Mouse (Mus musculus) forebrain, embryonic 12.5 days (tissue): ENCODE results near the gene Slc9c1. TPM values are rescaled to one million over a fixed set of nuclear protein-coding genes. Genes with fewer than 3 reads are reported as not detected.
A peak's percentile ranks its signal among the peaks of the same experiment; 100 is the strongest.

Source experiments
- ATAC-seq: fragments of 200-750 bp; cut with Nextera tagmentation; 2 replicates; pipeline ENCODE4 v1.8.0; 2017; ENCODE audit warnings: moderate TSS enrichment; ENCODE audit not compliant: low FRiP score
- H3K27ac ChIP-seq: fragments of 300-500 bp; sonication (generic); 2 replicates; pipeline ENCODE4 v1.5.1; 2016; ENCODE audit warnings: mild to moderate bottlenecking
- H3K27me3 ChIP-seq: fragments of 300-500 bp; sonication (generic); 2 replicates; pipeline ENCODE4 v1.6.1; 2016; ENCODE audit warnings: mild to moderate bottlenecking
- H3K36me3 ChIP-seq: fragments of 300-500 bp; sonication (generic); replicated peaks from 2 replicates; pipeline ENCODE4 v1.6.1; 2016; ENCODE audit warnings: mild to moderate bottlenecking
- H3K4me1 ChIP-seq: fragments of 300-500 bp; sonication (generic); 2 replicates; pipeline ENCODE4 v1.6.1; 2016
- H3K4me2 ChIP-seq: fragments of 300-500 bp; sonication (generic); 2 replicates; pipeline ENCODE4 v1.6.1; 2016; ENCODE audit warnings: mild to moderate bottlenecking, moderate library complexity
- H3K4me3 ChIP-seq: fragments of 300-500 bp; sonication (generic); replicated peaks from 2 replicates; pipeline ENCODE4 v1.5.1; 2016; ENCODE audit warnings: mild to moderate bottlenecking
- H3K9ac ChIP-seq: fragments of 300-500 bp; sonication (generic); 2 replicates; pipeline ENCODE4 v1.6.1; 2016; ENCODE audit warnings: mild to moderate bottlenecking
- H3K9me3 ChIP-seq: fragments of 300-500 bp; sonication (generic); 2 replicates; pipeline ENCODE4 v1.6.1; 2016
- WGBS: fragments of 180-500 bp; shearing (Covaris S2); methylation state at CpG from one replicate; pipeline ENCODE4 v1.1.7; 2016; 5-methylcytosine and 5-hydroxymethylcytosine counted together
- polyA plus RNA-seq: library from polyadenylated mRNA; unstranded; fragments of >200 nt; fragmentation: Nextera tagmentation; extraction: Ambion mirVana; gene quantifications from 2 replicates; pipeline ENCODE4 v1.2.1, GENCODE M21; 2016

The Slc9c1 gene
- polyA plus RNA-seq, 1 experiment from 2014 or later: not detected

GRCm38 (mm10) chr16:45593656-45594055 is 58.5 kb downstream of the Slc9c1 start:
- H3K4me3 ChIP-seq: no peak overlapping the region
- peaks cover 4% of the 10 kb centered on the region for H3K4me1 ChIP-seq
- H3K4me2 ChIP-seq: no peak overlapping the region
- whole genome bisulfite sequencing: 55% methylated on average over 1 of the region's 1 CpGs
- ATAC-seq: 0 out of 2 replicates have a peak, but pooled peaks have one; percentile 68
- no peak overlapping the region for H3K27ac ChIP-seq
- no peaks in the 10 kb centered on the region for H3K36me3 ChIP-seq
- H3K9me3 ChIP-seq: no peaks in the 10 kb centered on the region
- no peak overlapping the region for H3K9ac ChIP-seq
- H3K27me3 ChIP-seq: no peaks in the 10 kb centered on the region

- Histone ChIP-seq H3K4me1 (peaks cover 4% of the 10 kb centered on the region), H3K4me2 (no peak overlapping the region), H3K36me3 (no peaks in the 10 kb centered on the region), H3K9ac (no peak overlapping the region), H3K27ac (no peak overlapping the region), H3K9me3 (no peaks in the 10 kb centered on the region), H3K27me3 (no peaks in the 10 kb centered on the region), H3K4me3 (no peak overlapping the region)
- no peak for ATAC-seq
Observed at GRCm38 (mm10) chr16:45595494-45595893, 60.4 kb downstream of the Slc9c1 start.

- Histone ChIP-seq H3K4me2 (no peak overlapping the region), H3K4me3 (no peak overlapping the region), H3K27ac (no peak overlapping the region), H3K27me3 (no peaks in the 10 kb centered on the region), H3K9me3 (no peaks in the 10 kb centered on the region), H3K36me3 (no peaks in the 10 kb centered on the region), H3K4me1 (no peaks in the 10 kb centered on the region; the same call in 1 of the 2 replicates), H3K9ac (no peak overlapping the region)
- no peak for ATAC-seq
- 57% methylated on average over 4 of the region's 4 CpGs for WGBS
Observed at GRCm38 (mm10) chr16:45608481-45608954, 73.4 kb downstream of the Slc9c1 start.

DNA sequence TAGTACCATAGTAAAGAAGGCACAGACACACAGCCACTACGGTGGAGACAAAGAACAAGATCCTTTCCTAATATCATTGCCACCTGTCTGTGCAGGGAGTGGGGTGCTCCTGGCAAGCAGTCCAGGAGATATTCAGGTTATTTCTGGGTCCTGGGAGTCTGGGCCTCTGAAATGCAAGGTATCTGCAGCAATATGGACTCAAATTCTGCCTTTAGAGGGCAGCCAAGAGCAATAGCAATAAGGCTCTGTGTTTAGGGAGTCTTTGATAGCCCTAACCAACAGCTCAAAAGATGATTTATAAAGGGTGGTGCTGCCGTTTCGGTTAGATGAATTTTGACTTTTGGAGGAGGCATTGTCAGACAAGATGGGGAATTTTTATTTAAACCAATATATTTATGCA is 74.2 kb downstream of the Slc9c1 start:
- WGBS: 83% methylated on average over 3 of the region's 3 CpGs
- no peak overlapping the region for H3K9ac ChIP-seq
- H3K27me3 ChIP-seq: no peaks in the 10 kb centered on the region
- no peaks in the 10 kb centered on the region for H3K9me3 ChIP-seq
- H3K4me2 ChIP-seq: no peak overlapping the region
- no peak overlapping the region for H3K4me3 ChIP-seq
- H3K36me3 ChIP-seq: no peaks in the 10 kb centered on the region
- H3K27ac ChIP-seq: no peak overlapping the region
- no peak for ATAC-seq
- no peaks in the 10 kb centered on the region; the same call in 1 of the 2 replicates for H3K4me1 ChIP-seq

DNA sequence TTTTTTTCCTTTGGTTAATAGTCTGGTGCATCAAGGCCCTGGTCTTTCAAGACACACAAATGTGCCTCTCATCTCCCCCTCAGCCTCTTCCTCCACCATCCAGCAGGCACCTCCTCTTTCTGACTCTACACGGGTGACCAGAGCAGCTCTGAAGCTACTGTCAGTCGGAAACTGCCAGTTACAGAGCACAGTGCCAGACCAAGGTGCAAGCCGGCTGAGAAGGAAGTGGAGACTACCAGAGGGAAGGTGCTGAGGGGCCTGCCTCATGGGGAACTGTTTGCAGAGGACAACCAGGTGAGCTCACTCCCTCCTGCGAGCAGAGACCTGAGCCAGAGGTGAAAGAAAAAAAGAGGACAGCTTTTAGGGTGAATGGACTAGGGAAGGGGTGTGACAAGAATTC is 75.2 kb downstream of the Slc9c1 start, which contains the start of gene Gcsam:
Gene Gcsam (plus strand): TSS at position 114 of the 400 bp plus-strand sequence.
- no peaks in the 10 kb centered on the region for H3K9me3 ChIP-seq
- ATAC-seq: no peak
- no peak within 1 kb of the TSS for H3K4me3 ChIP-seq
- no peak within 1 kb of the TSS for H3K4me2 ChIP-seq
- WGBS: 76% methylated on average over 4 of the region's 4 CpGs
- no peaks in the 10 kb centered on the region for H3K36me3 ChIP-seq
- H3K27ac ChIP-seq: no peak within 1 kb of the TSS
- no peaks in the 10 kb centered on the region; the same call in 1 of the 2 replicates for H3K4me1 ChIP-seq
- H3K27me3 ChIP-seq: no peaks in the 10 kb centered on the region
- H3K9ac ChIP-seq: no peak within 1 kb of the TSS

DNA sequence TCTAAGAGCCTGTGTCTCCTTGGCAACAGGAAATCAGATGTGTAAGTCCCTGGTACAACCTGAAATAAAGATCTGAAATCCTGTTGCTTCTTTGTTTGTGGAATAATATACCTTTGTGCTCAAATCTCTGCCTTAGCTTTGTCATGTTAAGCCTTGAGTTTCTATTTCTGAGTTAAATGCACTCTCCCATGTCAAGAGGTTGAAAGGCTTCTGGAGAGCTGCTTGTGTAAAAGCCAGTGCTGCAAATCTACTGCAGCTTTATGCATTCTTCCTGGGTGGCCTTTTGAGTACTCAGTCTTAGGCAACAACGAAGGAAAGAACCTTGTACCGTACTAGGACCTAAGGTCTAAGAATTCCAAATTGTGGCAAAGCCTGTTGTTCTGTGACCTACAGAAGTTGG is 78.1 kb downstream of the Slc9c1 start:
- H3K27me3 ChIP-seq: no peaks in the 10 kb centered on the region
- no peak overlapping the region for H3K4me3 ChIP-seq
- no peaks in the 10 kb centered on the region for H3K36me3 ChIP-seq
- H3K9me3 ChIP-seq: no peaks in the 10 kb centered on the region
- no peak overlapping the region for H3K27ac ChIP-seq
- WGBS: 45% methylated on average over 2 of the region's 2 CpGs
- H3K4me1 ChIP-seq: no peaks in the 10 kb centered on the region; the same call in 1 of the 2 replicates
- H3K4me2 ChIP-seq: no peak overlapping the region
- no peak for ATAC-seq
- H3K9ac ChIP-seq: no peak overlapping the region

GRCm38 (mm10) chr16:45615944-45616343 is 80.8 kb downstream of the Slc9c1 start:
- H3K4me3 ChIP-seq: no peak overlapping the region
- ATAC-seq: no peak
- H3K9ac ChIP-seq: no peak overlapping the region
- no peaks in the 10 kb centered on the region for H3K27me3 ChIP-seq
- H3K4me2 ChIP-seq: no peak overlapping the region
- 86% methylated on average over 1 of the region's 1 CpGs for WGBS
- no peaks in the 10 kb centered on the region for H3K36me3 ChIP-seq
- no peak overlapping the region for H3K27ac ChIP-seq
- H3K9me3 ChIP-seq: no peaks in the 10 kb centered on the region
- no peaks in the 10 kb centered on the region; the same call in 1 of the 2 replicates for H3K4me1 ChIP-seq

DNA sequence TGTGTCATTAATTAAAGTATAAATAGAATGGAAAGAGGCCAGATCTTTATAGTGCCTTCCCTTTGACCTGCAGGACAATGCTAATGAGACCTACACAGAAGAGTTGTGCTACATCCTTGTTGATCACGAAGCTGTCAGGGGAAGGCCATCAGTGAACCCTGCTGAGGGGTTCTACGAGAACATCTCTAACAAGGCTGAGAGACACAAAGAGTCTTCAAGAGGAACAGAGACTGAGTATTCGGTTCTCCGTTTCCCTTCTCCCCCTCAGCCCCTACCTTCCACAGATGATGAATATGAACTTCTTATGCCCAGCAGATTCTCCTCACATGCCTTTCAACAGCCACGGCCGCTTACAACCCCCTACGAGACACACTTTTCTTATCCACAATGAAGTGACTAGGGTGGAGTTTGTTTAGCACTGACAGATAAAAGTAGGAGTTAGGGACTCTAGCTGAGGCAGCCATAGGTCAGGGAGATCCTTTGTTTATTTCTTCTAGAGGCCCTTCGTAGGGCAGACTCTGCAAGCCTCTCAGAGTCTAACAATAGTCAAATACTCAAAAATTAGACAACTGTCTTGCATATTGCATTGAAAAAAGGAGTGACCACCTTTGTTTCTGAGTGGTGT is 84.8 kb downstream of the Slc9c1 start:
- H3K4me2 ChIP-seq: no peak overlapping the region
- no peaks in the 10 kb centered on the region for H3K27me3 ChIP-seq
- no peak overlapping the region for H3K4me3 ChIP-seq
- H3K4me1 ChIP-seq: no peaks in the 10 kb centered on the region
- no peak overlapping the region for H3K27ac ChIP-seq
- no peaks in the 10 kb centered on the region for H3K36me3 ChIP-seq
- WGBS: 80% methylated on average over 8 of the region's 8 CpGs
- ATAC-seq: no peak
- H3K9ac ChIP-seq: no peak overlapping the region
- H3K9me3 ChIP-seq: no peaks in the 10 kb centered on the region

DNA sequence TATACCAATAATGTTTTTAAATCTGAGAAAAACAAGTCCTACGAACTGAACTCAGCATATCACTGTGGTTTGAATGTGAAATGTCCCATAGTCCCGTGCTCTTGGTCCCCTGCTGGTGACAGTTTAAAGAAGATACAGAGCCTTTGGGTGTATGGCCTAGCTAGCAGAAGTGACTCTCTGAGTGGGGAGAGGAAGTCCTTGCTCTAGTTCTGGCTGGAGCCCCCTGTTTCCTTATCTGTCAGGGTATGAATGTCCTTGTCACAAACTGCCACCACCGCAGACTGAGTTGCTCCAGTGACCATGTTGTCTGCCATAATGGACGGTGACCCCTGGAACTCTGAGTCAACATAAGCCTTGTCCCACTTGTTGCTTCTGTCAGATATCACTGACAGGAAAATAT is 88.1 kb downstream of the Slc9c1 start:
- Histone ChIP-seq H3K27ac (no peak overlapping the region), H3K9ac (no peak overlapping the region), H3K4me3 (no peak overlapping the region), H3K9me3 (no peaks in the 10 kb centered on the region), H3K4me1 (no peaks in the 10 kb centered on the region), H3K4me2 (no peak overlapping the region), H3K36me3 (no peaks in the 10 kb centered on the region), H3K27me3 (no peaks in the 10 kb centered on the region)
- ATAC-seq: no peak
- 89% methylated on average over 4 of the region's 4 CpGs for WGBS

DNA sequence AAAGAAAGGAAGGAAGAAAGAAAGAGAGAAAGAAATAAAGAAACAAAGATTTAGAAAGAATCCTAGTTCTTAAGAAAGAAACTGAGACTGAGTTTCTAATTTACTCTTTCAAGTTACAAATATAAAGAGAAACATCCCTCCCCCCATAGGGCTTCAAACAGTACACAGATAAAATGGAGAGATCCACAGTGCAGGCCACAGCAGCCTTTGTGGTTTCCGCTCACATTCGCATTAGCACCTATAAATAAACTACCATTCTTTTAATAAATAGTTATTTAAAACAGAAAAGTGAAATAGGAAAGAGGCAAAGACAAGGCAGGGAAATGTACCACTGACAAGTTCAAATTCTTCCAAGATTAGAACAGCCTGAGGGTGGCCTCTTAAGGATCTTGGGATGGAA is 89.7 kb downstream of the Slc9c1 start:
- Histone ChIP-seq H3K4me3 (no peak overlapping the region), H3K27ac (no peak overlapping the region), H3K27me3 (no peaks in the 10 kb centered on the region), H3K9me3 (no peaks in the 10 kb centered on the region), H3K4me1 (no peaks in the 10 kb centered on the region), H3K36me3 (no peaks in the 10 kb centered on the region), H3K9ac (no peak overlapping the region), H3K4me2 (no peak overlapping the region)
- ATAC-seq: no peak
- WGBS: 84% methylated on average over 2 of the region's 2 CpGs

GRCm38 (mm10) chr16:45625342-45625741 is 90.2 kb downstream of the Slc9c1 start:
- ATAC-seq: no peak
- Histone ChIP-seq H3K36me3 (no peaks in the 10 kb centered on the region), H3K27me3 (no peaks in the 10 kb centered on the region), H3K9me3 (no peaks in the 10 kb centered on the region), H3K4me3 (no peak overlapping the region), H3K4me2 (no peak overlapping the region), H3K9ac (no peak overlapping the region), H3K4me1 (no peaks in the 10 kb centered on the region), H3K27ac (no peak overlapping the region)
- WGBS: 92% methylated on average over 2 of the region's 2 CpGs

DNA sequence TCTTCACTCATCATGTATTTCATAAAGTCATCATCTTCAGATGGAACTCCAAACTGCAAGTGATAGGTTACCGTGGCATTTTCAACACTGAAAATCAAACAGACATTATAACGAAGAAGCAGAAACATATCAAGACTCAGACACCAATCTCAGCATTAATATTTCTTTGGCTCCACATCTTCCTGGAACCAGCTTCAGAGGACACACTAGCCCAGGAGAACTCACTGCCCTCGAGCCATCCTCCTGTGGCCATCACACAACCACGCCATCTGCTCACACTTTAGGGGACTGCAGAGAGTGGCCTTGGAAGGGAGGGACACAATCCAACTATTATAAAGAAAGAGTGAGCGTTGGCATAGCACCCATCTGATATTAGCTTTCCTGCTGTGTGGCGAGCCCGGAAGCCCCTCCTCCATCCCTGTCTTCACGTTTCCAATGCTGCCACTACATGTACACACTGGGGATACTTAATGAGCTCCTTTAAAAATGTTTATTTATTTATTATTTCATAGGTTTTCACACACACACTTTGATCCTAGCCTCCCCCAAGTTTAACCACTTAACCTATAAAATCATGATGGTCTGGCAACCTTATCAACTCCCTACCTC is 94.5 kb downstream of the Slc9c1 start:
- no peak overlapping the region for H3K4me3 ChIP-seq
- no peak overlapping the region for H3K9ac ChIP-seq
- no peaks in the 10 kb centered on the region for H3K36me3 ChIP-seq
- no peak for ATAC-seq
- no peak overlapping the region for H3K27ac ChIP-seq
- no peak overlapping the region for H3K4me2 ChIP-seq
- H3K27me3 ChIP-seq: no peaks in the 10 kb centered on the region
- H3K4me1 ChIP-seq: no peaks in the 10 kb centered on the region
- WGBS: 74% methylated on average over 8 of the region's 8 CpGs
- H3K9me3 ChIP-seq: no peaks in the 10 kb centered on the region
